Mouse (Mus musculus): ENCODE data around the gene Ccdc85c. TPM values are rescaled to one million over a fixed set of nuclear protein-coding genes. Genes with fewer than 3 reads are reported as not detected.
A peak's percentile ranks its signal among the peaks of the same experiment; 100 is the strongest.

Gene Ccdc85c
- polyA plus RNA-seq, 1 experiment from 2014 or later: 15.8 TPM

DNA sequence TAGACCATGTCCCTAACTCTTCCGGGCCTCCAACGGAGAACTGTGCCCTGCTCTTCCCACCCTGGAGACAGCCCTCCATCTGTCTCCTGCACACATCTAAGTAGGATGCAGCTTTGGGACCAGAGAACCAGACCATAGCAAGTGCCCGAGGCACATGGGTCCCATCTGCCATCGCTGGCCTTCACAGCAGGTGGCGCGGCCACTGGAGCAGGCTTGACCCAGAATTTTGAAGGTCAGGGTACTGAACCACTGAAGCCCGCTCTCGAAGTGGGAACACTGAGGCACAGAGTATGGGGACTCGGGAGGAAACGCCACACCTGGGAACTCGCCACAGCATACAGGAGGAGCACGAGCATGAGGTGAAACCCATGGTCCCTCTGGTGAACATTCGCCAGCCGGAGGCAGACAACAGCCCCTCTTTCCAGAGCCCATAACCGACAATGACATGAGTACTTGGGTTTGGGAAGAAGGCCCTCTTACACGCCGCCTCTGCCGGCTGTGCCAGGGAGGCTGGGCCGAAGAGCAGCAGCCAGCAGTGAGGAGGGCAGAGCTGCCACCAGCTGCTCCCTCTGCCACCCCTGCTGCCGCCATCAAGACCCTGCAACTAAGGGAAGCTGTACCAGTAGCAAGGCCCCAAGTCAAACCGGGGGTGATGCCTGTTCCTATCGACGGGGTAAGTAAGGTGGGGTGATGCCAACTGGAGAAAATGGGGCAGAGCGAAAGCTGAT, 15.7 kb downstream of the Ccdc85c start:
- ATAC-seq (ENCODE audit: low read depth): no peak
- 69% methylated on average over 24 of the region's 24 CpGs for WGBS
- peak overlapping the region; percentile 69 for H3K27ac ChIP-seq (replicated peaks)
- H3K4me2 ChIP-seq: no peak overlapping the region
- no peak overlapping the region for H3K4me3 ChIP-seq
- H3K9me3 ChIP-seq: no peaks in the 10 kb centered on the region
- H3K27me3 ChIP-seq: no peaks in the 10 kb centered on the region
- H3K9ac ChIP-seq: peak overlapping the region; percentile 52; the same call in 1 of the 2 replicates
- H3K36me3 ChIP-seq: no peaks in the 10 kb centered on the region
- H3K4me1 ChIP-seq (replicated peaks): peaks cover 93% of the 10 kb centered on the region

DNA sequence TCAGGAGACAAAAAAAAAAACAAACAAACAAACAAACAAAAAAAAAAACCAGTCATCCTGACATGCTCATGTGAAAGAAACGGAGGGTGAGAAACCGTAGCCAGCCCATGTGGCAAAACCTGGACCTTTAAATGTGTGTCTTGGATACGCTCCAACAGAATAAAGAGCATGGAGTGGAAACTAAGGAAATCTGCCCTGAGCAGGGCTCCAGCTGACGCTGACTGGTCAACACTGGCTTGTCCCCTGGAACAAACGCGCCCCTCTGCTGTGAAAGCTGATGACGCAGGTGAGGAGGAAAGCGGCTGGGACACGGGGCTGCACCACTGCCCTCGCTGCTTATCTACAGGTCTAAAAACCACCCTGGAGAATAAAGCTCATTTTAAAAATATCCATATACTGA, 18.5 kb downstream of the Ccdc85c start:
- peaks cover 93% of the 10 kb centered on the region for H3K4me1 ChIP-seq (replicated peaks)
- H3K9me3 ChIP-seq: no peaks in the 10 kb centered on the region
- H3K27ac ChIP-seq (replicated peaks): 0 out of 2 replicates have a peak overlapping the region, but pooled peaks have one; percentile 39
- no peaks in the 10 kb centered on the region for H3K36me3 ChIP-seq
- H3K9ac ChIP-seq: peak overlapping the region; percentile 50; the same call in 1 of the 2 replicates
- no peak for ATAC-seq (ENCODE audit: low read depth)
- H3K4me3 ChIP-seq: no peak overlapping the region
- H3K4me2 ChIP-seq: no peak overlapping the region
- no peaks in the 10 kb centered on the region for H3K27me3 ChIP-seq
- 43% methylated on average over 10 of the region's 10 CpGs for WGBS

DNA sequence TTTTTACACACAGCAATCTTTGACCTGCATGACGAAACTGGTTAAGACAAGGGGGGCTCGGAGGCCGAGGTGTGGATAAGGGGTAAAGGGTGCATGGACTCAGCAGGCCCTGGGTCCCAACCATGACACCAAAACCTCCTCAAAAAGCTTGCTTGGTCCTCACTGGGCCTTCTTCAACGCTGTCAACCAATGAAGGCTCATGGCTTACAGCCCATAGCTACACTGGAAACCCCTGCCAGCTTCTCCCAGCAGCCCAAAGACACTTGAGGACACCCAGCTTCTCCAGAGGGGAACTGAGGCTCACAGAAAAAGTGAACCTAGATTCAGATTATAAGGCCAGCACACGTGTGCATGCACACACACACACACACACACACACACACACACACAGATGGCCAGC, 19.3 kb downstream of the Ccdc85c start:
- Histone ChIP-seq H3K9me3 (no peaks in the 10 kb centered on the region), H3K4me2 (no peak overlapping the region), H3K9ac (peak overlapping the region; percentile 50; the same call in 1 of the 2 replicates), H3K4me3 (no peak overlapping the region), H3K27ac (replicated peaks) (peak overlapping the region; percentile 39), H3K36me3 (no peaks in the 10 kb centered on the region), H3K27me3 (no peaks in the 10 kb centered on the region), H3K4me1 (replicated peaks) (peaks cover 93% of the 10 kb centered on the region)
- WGBS: 19% methylated on average over 5 of the region's 5 CpGs
- ATAC-seq (ENCODE audit: low read depth): no peak

DNA sequence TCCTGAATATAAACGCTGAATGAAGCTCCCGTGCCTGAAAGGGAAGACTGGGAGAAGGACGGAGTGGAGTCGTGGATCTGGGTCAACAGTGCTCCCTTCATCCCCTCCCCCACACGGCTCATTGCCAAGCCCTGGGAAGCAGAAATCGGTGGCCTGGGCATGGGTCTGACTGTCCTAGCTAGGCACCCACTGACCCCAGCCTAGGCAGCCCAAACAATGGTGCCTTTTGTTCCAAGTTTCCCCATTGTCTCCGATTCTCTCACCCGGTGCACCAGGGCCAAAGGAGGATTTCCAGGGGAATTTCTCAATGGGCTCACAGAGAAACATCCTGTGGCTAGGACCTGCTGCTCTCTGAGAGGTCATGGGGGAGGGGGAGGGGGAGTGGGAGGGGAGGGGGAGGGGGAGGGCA, 19.7 kb downstream of the Ccdc85c start:
- Histone ChIP-seq H3K27ac (replicated peaks) (peak overlapping the region; percentile 62), H3K9me3 (no peaks in the 10 kb centered on the region), H3K9ac (0 out of 2 replicates have a peak overlapping the region, but pooled peaks have one; percentile 2), H3K36me3 (no peaks in the 10 kb centered on the region), H3K27me3 (no peaks in the 10 kb centered on the region), H3K4me2 (no peak overlapping the region), H3K4me3 (no peak overlapping the region), H3K4me1 (replicated peaks) (peaks cover 90% of the 10 kb centered on the region)
- 2% methylated on average over 8 of the region's 8 CpGs for WGBS
- ATAC-seq (ENCODE audit: low read depth): peak; percentile 33

DNA sequence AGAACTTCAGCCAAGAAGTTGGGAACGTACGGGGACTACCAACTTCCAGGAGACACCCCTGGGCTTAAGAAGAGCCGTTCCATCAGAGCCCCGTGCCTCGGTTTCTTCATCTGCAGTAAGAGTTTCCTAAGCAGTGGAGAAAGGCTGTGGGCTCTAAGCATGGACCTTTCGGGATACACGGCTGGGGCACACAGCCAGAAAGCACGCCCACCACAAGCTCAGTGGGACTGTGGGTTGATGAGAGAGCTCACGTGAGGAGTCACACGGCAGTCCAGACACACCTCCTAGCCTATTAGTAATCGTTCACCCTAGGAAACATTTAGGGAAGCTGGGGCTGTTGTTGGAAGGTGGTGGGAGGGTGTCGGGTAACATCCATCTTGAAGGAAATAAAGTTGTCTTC, 22.2 kb downstream of the Ccdc85c start:
- Histone ChIP-seq H3K9ac (peak overlapping the region; percentile 8; the same call in 1 of the 2 replicates), H3K4me1 (replicated peaks) (peaks cover 90% of the 10 kb centered on the region), H3K4me3 (no peak overlapping the region), H3K9me3 (no peaks in the 10 kb centered on the region), H3K27ac (replicated peaks) (no peak overlapping the region), H3K27me3 (no peaks in the 10 kb centered on the region), H3K4me2 (no peak overlapping the region), H3K36me3 (no peaks in the 10 kb centered on the region)
- 60% methylated on average over 12 of the region's 12 CpGs for WGBS
- no peak for ATAC-seq (ENCODE audit: low read depth)

DNA sequence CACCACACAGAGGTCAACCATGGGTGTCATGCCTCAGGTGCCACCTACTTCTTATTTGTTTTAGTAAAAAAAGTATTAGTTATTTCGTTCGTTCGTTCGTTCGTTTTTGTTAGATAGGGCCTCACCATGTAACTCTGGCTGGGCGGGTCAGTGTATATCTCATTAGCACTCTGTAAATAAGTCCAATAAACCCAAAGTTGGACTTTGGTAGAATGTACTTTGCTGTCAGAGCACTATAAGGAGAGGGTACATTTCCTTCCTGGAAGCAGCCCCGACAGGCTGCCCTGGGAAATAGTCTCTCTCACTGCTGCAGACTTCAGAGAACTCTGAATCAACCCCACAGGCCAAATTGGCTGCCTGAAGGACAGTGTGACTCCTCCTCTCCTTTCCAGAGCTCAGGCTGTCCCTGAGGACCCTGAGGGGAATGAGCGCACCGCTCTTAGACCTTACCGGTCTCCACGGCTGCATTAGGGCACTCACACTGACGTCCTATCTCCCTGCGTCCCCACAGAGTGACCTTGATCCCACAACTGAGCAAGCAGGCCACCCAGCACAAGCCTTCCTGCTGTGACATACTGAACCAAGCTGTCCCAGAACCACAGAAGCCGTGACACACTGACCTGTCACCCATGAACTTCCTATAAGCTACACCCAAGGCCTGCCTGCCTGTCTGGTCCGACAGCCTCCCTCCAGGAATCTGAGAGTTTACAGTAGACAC, 23.2 kb downstream of the Ccdc85c start:
- ATAC-seq (ENCODE audit: low read depth): no peak
- Histone ChIP-seq H3K36me3 (no peaks in the 10 kb centered on the region), H3K9me3 (no peaks in the 10 kb centered on the region), H3K4me1 (replicated peaks) (peaks cover 91% of the 10 kb centered on the region), H3K4me2 (no peak overlapping the region), H3K9ac (no peak overlapping the region), H3K4me3 (no peak overlapping the region), H3K27ac (replicated peaks) (no peak overlapping the region), H3K27me3 (no peaks in the 10 kb centered on the region)
- WGBS: 74% methylated on average over 15 of the region's 15 CpGs

DNA sequence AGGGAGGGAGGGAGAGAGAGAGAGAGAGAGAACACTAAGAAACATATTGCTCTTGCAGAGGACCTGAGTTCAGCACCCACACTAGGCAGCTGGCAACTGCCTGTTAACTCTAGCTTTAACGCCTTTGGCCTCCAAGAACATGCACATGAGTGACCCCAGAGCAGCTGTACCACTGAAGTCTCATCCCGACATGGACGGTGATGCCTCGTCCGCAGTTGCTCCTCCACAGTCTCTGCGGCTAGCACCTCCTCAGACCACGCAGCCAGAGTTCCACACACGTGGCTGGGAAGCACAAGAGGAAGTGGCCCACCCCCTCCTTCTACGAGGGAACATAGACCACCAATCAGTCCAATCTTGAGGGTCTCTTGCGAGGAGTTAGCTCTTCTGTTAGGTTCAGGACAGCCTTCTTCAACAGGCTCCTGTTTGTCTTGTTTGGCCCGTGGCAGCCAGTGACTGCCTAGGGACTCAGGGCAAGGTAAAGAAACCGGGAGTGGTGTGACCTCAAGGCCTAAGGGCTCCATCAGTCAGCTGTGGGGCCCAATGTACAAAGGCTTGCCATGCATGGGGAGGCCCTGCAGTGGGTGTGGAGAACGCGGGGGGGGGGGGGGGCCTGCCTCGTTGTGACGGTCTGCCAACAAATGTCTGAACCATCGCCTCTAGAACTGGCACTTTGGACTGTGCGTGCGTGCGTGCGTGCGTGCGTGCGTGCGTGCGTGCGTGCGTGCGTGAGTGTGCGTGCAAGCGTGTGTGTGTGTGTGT, 24.0 kb downstream of the Ccdc85c start:
- peaks cover 91% of the 10 kb centered on the region for H3K4me1 ChIP-seq (replicated peaks)

DNA sequence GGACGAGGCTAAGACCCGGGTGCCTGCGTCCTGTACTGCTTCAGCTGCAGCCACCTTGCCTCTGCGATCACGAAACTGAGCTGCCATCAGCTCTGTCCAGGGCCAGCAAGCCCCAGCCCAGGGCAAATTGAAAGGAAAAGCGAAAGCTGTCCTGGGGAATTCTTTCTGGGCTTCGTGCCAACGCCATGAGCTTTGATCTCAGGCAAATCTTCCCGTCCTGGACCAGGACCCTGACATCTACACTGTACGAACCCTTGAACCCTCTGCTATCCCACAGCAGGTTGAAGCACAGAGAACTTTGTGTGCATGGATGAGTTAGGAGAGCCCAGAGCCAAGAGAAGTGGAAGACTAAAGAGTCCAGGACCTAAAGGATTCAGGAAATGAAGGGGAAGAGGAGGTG, 25.7 kb downstream of the Ccdc85c start:
- H3K4me1 ChIP-seq (replicated peaks): peaks cover 91% of the 10 kb centered on the region

More for the DNA sequence above, 24.0 kb downstream of the Ccdc85c start:
- no peak overlapping the region for H3K4me3 ChIP-seq
- no peak overlapping the region for H3K4me2 ChIP-seq
- H3K36me3 ChIP-seq: no peaks in the 10 kb centered on the region
- ATAC-seq (ENCODE audit: low read depth): no peak
- H3K9me3 ChIP-seq: no peaks in the 10 kb centered on the region
- H3K27me3 ChIP-seq: no peaks in the 10 kb centered on the region
- no peak overlapping the region for H3K9ac ChIP-seq
- 83% methylated on average over 31 of the region's 31 CpGs for WGBS
- no peak overlapping the region for H3K27ac ChIP-seq (replicated peaks)

DNA sequence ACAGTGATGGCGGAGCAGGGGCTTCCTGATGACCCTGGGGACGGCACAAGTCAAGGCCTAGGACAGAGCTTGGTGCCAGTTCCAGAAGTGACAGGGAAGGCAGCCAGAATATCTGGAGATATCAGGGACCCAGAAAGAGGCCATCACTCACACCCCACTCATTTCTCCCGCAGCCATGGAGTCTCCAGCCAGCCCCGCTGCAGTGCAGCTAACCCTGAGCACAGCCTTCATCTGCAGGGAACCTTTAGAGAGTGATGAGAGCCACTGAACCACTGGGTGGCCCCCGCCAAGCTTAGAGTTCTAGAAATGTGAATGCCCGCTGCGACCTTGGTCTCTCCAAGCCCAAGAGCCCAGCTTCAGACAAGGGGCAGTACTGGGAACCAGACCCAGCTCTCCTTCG, 26.2 kb downstream of the Ccdc85c start:
- ATAC-seq (ENCODE audit: low read depth): no peak
- Histone ChIP-seq H3K4me2 (no peak overlapping the region), H3K4me1 (replicated peaks) (peaks cover 93% of the 10 kb centered on the region), H3K27me3 (no peaks in the 10 kb centered on the region), H3K9me3 (no peaks in the 10 kb centered on the region), H3K9ac (no peak overlapping the region), H3K36me3 (no peaks in the 10 kb centered on the region), H3K4me3 (no peak overlapping the region), H3K27ac (replicated peaks) (no peak overlapping the region)
- 94% methylated on average over 8 of the region's 8 CpGs for WGBS

More for the DNA sequence above, 25.7 kb downstream of the Ccdc85c start:
- H3K36me3 ChIP-seq: no peaks in the 10 kb centered on the region
- no peak overlapping the region for H3K9ac ChIP-seq
- no peak for ATAC-seq (ENCODE audit: low read depth)
- H3K27me3 ChIP-seq: no peaks in the 10 kb centered on the region
- no peak overlapping the region for H3K27ac ChIP-seq (replicated peaks)
- H3K9me3 ChIP-seq: no peaks in the 10 kb centered on the region
- H3K4me2 ChIP-seq: no peak overlapping the region
- no peak overlapping the region for H3K4me3 ChIP-seq
- 56% methylated on average over 10 of the region's 10 CpGs for WGBS

DNA sequence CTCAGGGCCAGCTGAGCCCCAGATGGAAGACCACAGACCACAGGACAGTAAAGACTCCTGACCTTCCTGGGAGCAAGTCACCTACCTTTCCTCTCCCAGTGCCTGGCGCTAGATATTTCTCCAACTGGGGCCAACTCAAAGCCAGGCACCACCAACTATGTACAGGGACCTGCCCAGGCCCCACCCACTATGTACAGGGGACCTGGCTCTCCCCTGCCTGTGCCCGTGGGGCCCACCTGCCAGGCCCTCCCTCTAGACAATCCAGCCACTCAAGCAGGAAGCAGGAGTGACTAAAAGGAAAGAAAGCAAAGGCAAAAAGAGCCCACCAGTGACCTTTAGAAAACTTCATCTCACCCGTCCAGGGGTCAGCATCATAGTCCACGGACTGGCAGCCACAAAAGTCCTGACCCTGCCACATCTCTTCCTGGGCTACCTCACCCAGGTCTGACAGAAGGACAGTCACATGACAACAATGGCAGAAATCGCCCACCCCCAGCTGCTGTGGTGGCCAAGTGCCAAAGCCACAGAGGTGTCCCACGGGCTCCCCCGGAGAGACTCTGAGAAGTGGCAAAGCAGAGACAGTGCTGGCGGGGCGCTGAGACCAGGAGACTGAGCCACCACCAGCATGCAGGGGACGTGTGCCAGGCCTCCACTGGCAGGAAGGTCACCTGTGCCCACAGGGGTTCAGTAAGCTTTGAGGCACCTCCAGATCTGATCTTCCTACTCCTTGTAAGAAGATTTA, 28.3 kb downstream of the Ccdc85c start:
- Histone ChIP-seq H3K4me3 (no peak overlapping the region), H3K36me3 (no peaks in the 10 kb centered on the region), H3K9ac (no peak overlapping the region), H3K9me3 (no peaks in the 10 kb centered on the region), H3K27me3 (no peaks in the 10 kb centered on the region), H3K27ac (replicated peaks) (no peak overlapping the region), H3K4me2 (no peak overlapping the region), H3K4me1 (replicated peaks) (peaks cover 93% of the 10 kb centered on the region)
- ATAC-seq (ENCODE audit: low read depth): no peak
- WGBS: 58% methylated on average over 10 of the region's 10 CpGs

DNA sequence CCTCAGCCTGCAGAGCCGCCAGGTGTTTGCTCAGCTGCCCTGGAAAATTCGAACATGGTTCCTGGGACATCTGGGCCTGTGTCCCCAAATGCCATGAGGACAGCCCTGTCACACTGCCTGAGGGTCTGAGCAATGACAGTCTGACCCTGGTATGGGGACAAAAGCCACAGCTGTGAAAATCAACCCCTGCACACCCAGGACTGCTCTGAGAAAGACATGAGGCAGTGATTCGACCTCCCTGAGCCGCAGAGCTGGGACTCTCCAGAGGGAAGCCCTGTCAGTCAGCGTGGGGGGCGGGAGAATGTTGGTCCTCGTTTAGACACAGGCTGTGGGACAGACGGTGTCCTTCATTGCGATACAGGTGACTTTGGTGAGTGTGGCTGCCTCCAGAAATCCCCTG, 29.6 kb downstream of the Ccdc85c start:
- no peaks in the 10 kb centered on the region for H3K27me3 ChIP-seq
- H3K4me1 ChIP-seq (replicated peaks): peaks cover 96% of the 10 kb centered on the region
- H3K36me3 ChIP-seq: no peaks in the 10 kb centered on the region
- no peak overlapping the region for H3K4me3 ChIP-seq
- no peak overlapping the region for H3K4me2 ChIP-seq
- H3K9ac ChIP-seq: 0 out of 2 replicates have a peak overlapping the region, but pooled peaks have one; percentile 22
- ATAC-seq (ENCODE audit: low read depth): no peak
- no peaks in the 10 kb centered on the region for H3K9me3 ChIP-seq
- 36% methylated on average over 9 of the region's 9 CpGs for WGBS
- peak overlapping the region; percentile 69 for H3K27ac ChIP-seq (replicated peaks)

Measured in neural tube, embryonic 13.5 days (tissue).